Mouse (Mus musculus) testis, adult 2 months (tissue): ENCODE results near the gene Rnf111. TPM values are rescaled to one million over a fixed set of nuclear protein-coding genes. Genes with fewer than 3 reads are reported as not detected.

Experiments used
- H3K27ac ChIP-seq: fragments of 200-500 bp; 2 replicates; pipeline ENCODE4 v1.5.1; 2012; ENCODE audit warnings: low read depth, low read length; ENCODE audit not compliant: control insufficient read depth, insufficient read depth
- H3K27me3 ChIP-seq: fragments of 200-500 bp; 2 replicates; pipeline ENCODE4 v1.6.1; 2012; ENCODE audit warnings: mild to moderate bottlenecking, low read length, moderate library complexity; ENCODE audit not compliant: control insufficient read depth, insufficient read depth
- H3K36me3 ChIP-seq: fragments of 200-500 bp; 2 replicates; pipeline ENCODE4 v1.6.1; 2012; ENCODE audit warnings: mild to moderate bottlenecking, low read length; ENCODE audit not compliant: control insufficient read depth, insufficient read depth
- H3K4me1 ChIP-seq: fragments of 200-500 bp; 2 replicates; pipeline ENCODE4 v1.6.1; 2012; ENCODE audit warnings: low read length; ENCODE audit not compliant: control insufficient read depth, insufficient read depth
- H3K4me3 ChIP-seq: fragments of 200-500 bp; 2 replicates; pipeline ENCODE4 v1.5.1; 2012; ENCODE audit warnings: low read depth, mild to moderate bottlenecking, low read length, moderate library complexity, mixed read lengths; ENCODE audit not compliant: control insufficient read depth
- CTCF ChIP-seq: fragments of 200-500 bp; IDR thresholded peaks from 2 replicates; pipeline ENCODE4 v1.5.1; 2012; ENCODE audit warnings: low read depth, mild to moderate bottlenecking, inconsistent platforms, low read length, moderate library complexity; ENCODE audit not compliant: control insufficient read depth, insufficient read depth, insufficient replicate concordance
- POLR2A ChIP-seq: fragments of 200-500 bp; IDR thresholded peaks from 2 replicates; pipeline ENCODE4 v1.6.1; 2012; ENCODE audit warnings: low read depth, mild to moderate bottlenecking, inconsistent platforms, low read length, moderate library complexity; ENCODE audit not compliant: control insufficient read depth
- polyA plus RNA-seq: library from polyadenylated mRNA; depleted of rRNA; stranded (reverse); fragments of >200 nt; gene quantifications from 2 replicates; pipeline ENCODE4 v1.2.3, GENCODE M21; 2012

Gene Rnf111
- polyA plus RNA-seq, 1 experiment: 25.7 TPM

- TF ChIP-seq POLR2A (no peak), CTCF (0 out of 2 replicates have a peak, but pooled peaks have one; percentile 15)
- no peaks in the 10 kb centered on the region for H3K36me3 ChIP-seq
- no peak overlapping the region for H3K4me3 ChIP-seq
- no peaks in the 10 kb centered on the region for H3K4me1 ChIP-seq
- no peak overlapping the region for H3K27ac ChIP-seq
- H3K27me3 ChIP-seq: no peaks in the 10 kb centered on the region
These were observed 107.9 kb downstream of the Rnf111 start for GRCm38 (mm10) chr9:70395617-70396016.

DNA sequence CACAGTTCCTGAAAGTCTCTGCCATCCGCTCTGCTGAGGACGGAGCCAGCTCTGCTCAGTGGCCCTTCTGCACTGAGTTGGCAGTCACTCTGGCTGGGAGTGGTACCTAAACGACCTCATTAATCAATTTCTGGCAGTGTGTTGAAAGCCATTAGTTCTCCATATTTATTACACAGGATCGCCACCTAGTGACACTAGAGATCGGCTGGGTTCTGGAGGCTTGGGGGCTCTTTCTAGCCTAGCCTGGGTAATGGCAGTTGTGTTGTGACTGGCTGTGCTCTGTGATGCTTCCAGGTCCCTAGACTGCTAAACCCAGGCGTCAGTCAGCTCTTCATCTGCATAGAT is 111.0 kb downstream of the Rnf111 start:
- Histone ChIP-seq H3K4me1 (no peaks in the 10 kb centered on the region), H3K36me3 (no peaks in the 10 kb centered on the region), H3K27ac (no peak overlapping the region), H3K27me3 (no peaks in the 10 kb centered on the region), H3K4me3 (no peak overlapping the region)
- TF ChIP-seq CTCF: no peak

- no peak for TF ChIP-seq CTCF
- no peak for TF ChIP-seq POLR2A
- Histone ChIP-seq H3K36me3 (no peaks in the 10 kb centered on the region), H3K4me3 (no peak overlapping the region), H3K27me3 (no peaks in the 10 kb centered on the region), H3K4me1 (no peaks in the 10 kb centered on the region), H3K27ac (no peak overlapping the region)
These were observed 111.6 kb downstream of the Rnf111 start for GRCm38 (mm10) chr9:70391660-70392562.

- Histone ChIP-seq H3K36me3 (no peaks in the 10 kb centered on the region), H3K27ac (no peak overlapping the region), H3K27me3 (no peaks in the 10 kb centered on the region), H3K4me1 (no peaks in the 10 kb centered on the region), H3K4me3 (no peak overlapping the region)
- TF ChIP-seq CTCF: no peak
- TF ChIP-seq POLR2A: no peak
These were observed 112.5 kb downstream of the Rnf111 start for GRCm38 (mm10) chr9:70391042-70391441.

DNA sequence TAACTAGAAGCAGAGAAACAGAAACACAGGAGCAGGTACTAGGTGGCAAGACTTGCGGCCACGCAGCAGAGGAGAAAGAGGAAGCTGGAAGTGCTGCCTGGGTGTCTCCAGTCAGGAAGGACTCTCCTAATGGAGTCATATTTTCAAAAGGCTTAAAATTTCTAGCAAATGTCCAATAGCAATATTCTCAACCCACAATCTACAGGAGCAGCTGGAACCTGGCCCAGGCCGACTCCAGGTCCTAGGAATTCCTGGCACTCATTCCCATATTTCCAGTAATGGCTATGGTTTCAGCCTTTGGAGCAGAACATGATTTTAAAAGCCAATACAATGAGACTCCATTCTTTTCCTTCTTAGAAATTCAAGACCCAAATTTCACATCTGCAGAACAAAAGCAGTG is 114.0 kb downstream of the Rnf111 start:
- TF ChIP-seq POLR2A (no peak), CTCF (no peak)
- H3K4me3 ChIP-seq: no peak overlapping the region
- no peaks in the 10 kb centered on the region for H3K36me3 ChIP-seq
- no peak overlapping the region for H3K27ac ChIP-seq
- H3K27me3 ChIP-seq: no peaks in the 10 kb centered on the region
- no peaks in the 10 kb centered on the region for H3K4me1 ChIP-seq

GRCm38 (mm10) chr9:70387410-70388119 is 116.0 kb downstream of the Rnf111 start:
- Histone ChIP-seq H3K27ac (no peak overlapping the region), H3K27me3 (no peaks in the 10 kb centered on the region), H3K36me3 (no peaks in the 10 kb centered on the region), H3K4me1 (no peaks in the 10 kb centered on the region), H3K4me3 (no peak overlapping the region)
- TF ChIP-seq POLR2A (no peak), CTCF (no peak)

DNA sequence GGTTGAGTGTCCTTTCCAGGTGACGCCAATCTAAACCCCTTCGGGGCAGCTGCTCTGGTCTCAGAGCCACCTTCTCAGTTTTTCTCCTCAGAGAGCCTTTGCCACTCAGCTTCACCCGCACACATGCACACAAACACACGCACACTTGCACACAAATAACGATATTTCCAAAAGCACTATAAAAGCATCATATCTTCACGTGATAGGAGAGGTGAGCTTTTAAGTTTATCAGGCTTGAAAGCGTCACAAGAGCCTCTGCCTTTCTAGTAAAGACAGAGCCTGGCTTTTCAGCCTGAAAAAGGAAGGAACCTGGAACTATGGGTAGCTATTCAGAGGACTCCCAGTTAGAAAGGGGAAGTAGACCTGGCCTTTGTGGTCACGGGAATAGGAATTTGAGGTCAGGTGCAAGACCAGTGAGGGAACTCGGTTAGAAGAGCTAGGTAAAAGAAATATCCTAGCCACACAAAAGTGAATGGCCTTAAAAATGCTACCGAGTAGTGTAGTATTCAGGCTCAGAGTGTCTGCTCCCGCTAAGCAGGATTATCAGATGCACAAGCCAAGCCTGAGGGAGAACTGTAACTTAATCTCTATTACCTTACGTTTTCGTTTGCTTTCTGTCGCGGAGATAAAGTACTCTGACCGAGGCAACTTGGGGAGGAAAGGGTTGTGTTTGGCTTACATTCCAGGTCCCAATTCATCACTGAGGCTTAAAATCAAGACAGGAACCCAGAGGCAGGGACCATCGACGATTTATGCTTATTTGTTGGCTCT is 118.4 kb downstream of the Rnf111 start:
- no peak overlapping the region for H3K27ac ChIP-seq
- no peaks in the 10 kb centered on the region for H3K36me3 ChIP-seq
- TF ChIP-seq CTCF (no peak), POLR2A (no peak)
- no peak overlapping the region for H3K4me3 ChIP-seq
- no peaks in the 10 kb centered on the region for H3K27me3 ChIP-seq
- no peaks in the 10 kb centered on the region for H3K4me1 ChIP-seq
